15 mouse cellular contexts compared by ENCODE assay signal in the genomic region with DNA sequence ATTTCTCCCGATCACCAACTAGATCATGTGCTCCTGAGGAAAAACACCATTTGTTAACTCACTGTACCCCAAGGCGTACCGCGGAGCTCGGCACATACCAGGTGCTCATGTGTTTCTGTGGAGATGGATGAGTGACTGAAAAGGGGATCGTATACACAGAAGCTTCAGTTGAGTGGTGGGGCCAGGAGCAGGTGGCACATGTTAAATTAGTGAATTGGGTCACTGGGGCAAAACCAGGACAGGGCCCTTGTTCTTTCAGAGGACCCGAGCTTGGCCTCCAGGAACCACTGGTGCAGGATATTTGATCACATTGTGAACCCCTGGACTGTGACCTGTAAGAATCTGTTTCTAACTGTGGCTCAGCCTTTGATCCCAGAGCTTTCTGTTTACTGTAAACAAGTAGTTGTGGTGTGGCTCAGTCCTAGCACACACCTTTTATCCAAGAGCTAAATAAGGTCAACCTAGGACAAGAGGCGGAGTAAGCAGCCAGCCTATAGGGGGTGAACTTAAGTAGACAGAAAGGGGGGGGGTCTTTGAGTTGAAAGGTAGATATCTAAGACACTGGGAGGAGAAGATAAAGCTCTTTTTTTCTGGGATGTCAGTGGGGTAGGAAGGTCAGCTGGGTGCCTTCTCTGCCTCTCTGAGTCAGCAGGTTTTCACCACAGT. TPM values are rescaled to one million over a fixed set of nuclear protein-coding genes. Genes with fewer than 3 reads are reported as not detected.
"Had no signal": no experiment of that assay in that cellular context is flagged by ENCODE, and none has a peak within 500 bp of the region (broad histone marks: within the 10 kb centered on the region; RNA-seq: fewer than 3 reads in every experiment).

No protein-coding gene starts in this region.

- H3K36me3 ChIP-seq: limb, embryonic 13.5 days; midbrain, embryonic 10.5 days; neural tube, embryonic 13.5 days had no signal

- H3K4me2 ChIP-seq: limb, embryonic 13.5 days; neural tube, embryonic 13.5 days had no signal

- H3K9ac ChIP-seq: limb, embryonic 13.5 days; liver, embryonic 14.5 days; neural tube, embryonic 13.5 days had no signal

- H3K27me3 ChIP-seq: limb, embryonic 13.5 days; neural tube, embryonic 13.5 days had no signal

- H3K4me3 ChIP-seq: layer of hippocampus, adult 2 months; limb, embryonic 13.5 days; midbrain, embryonic 10.5 days; neural tube, embryonic 13.5 days had no signal

- H3K27ac ChIP-seq: hindbrain, postnatal 0 days; layer of hippocampus, adult 2 months; limb, embryonic 13.5 days; liver, embryonic 14.5 days; midbrain, embryonic 10.5 days; neural tube, embryonic 13.5 days; stomach, postnatal 0 days had no signal

- ATAC-seq: hindbrain, postnatal 0 days; midbrain, embryonic 16.5 days had no signal

- H3K9me3 ChIP-seq: limb, embryonic 13.5 days; midbrain, embryonic 10.5 days; neural tube, embryonic 13.5 days had no signal

- DNase-seq: kidney, adult 18-20 months; left cerebral cortex, postnatal 4 days; lung, adult 18-20 months; lung, postnatal 4 days had no signal

- H3K4me1 ChIP-seq: limb, embryonic 13.5 days had no signal

RNA-seq across cellular contexts. Expression of gene Bex6, which starts 5.2 kb away (rescaled TPM):
- total RNA-seq: hindbrain, postnatal 0 days; layer of hippocampus, adult 2 months; layer of hippocampus, postnatal 10 days; left cerebral cortex, postnatal 4 days; liver, adult 2 months had no signal
- polyA plus RNA-seq: hindbrain, postnatal 0 days; intestine, embryonic 14.5 days; limb, embryonic 13.5 days; liver, adult 2 months; midbrain, embryonic 10.5 days; midbrain, embryonic 16.5 days; neural tube, embryonic 13.5 days; stomach, postnatal 0 days had no signal
